Mouse (Mus musculus): Measurements from ENCODE around the gene Gadd45b.

DNA sequence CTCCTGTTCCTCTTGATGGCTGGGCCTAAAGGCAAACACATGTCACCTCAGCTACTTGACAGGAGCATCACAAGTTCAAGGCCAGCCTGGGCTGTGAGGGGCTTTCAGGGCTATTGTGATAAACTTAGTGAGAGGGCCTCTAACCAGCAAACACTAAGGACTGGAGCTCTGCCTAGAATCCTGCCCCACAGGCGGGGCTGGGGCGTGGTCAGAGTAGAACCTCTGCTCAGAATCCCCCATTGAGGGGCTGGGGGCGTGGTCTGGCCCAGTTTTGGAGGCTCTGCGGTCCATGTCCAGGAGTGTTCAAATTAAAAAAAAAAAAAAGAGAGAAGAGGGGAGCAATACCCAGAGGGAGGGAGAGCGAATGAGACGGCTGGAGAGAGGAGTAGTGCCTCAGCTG is 34.2 kb upstream of the Gadd45b start:
- TF ChIP-seq CTCF (IDR thresholded peaks at IDR 0.05; ENCODE audit: control insufficient read depth, insufficient read depth, insufficient replicate concordance, low read depth, low read length) = no peak
- no peak for TF ChIP-seq POLR2A (IDR thresholded peaks at IDR 0.05; ENCODE audit: control insufficient read depth, low read depth, low read length)

Measured in testis, adult 2 months (tissue).